Mouse (Mus musculus) hindbrain, embryonic 11.5 days (tissue): ENCODE measurements around the gene Kbtbd7. TPM values are rescaled to one million over a fixed set of nuclear protein-coding genes. Genes with fewer than 3 reads are reported as not detected.
A peak's percentile ranks its signal among the peaks of the same experiment; 100 is the strongest.

Experiments used
- ATAC-seq: fragments of 200-750 bp; cut with Nextera tagmentation; 2 replicates; pipeline ENCODE4 v1.8.0; 2017; ENCODE audit warnings: mild to moderate bottlenecking, moderate TSS enrichment, moderate library complexity; ENCODE audit not compliant: low FRiP score
- DNase-seq: peaks from one replicate; pipeline ENCODE4 v3.0.0-alpha.2; 2015; ENCODE audit warnings: low spot score
- H3K27ac ChIP-seq: fragments of 300-500 bp; sonication (generic); 2 replicates; pipeline ENCODE4 v1.5.1; 2014; ENCODE audit warnings: mild to moderate bottlenecking, low read depth, low read length
- H3K27me3 ChIP-seq: fragments of 300-500 bp; sonication (generic); 2 replicates; pipeline ENCODE4 v1.6.1; 2014; ENCODE audit warnings: mild to moderate bottlenecking, low read length, moderate library complexity, mixed read lengths; ENCODE audit not compliant: control insufficient read depth, insufficient read depth
- H3K36me3 ChIP-seq: fragments of 300-500 bp; sonication (generic); 2 replicates; pipeline ENCODE4 v1.6.1; 2014; ENCODE audit warnings: mild to moderate bottlenecking, low read length, moderate library complexity, mixed read lengths; ENCODE audit not compliant: control insufficient read depth, insufficient read depth
- H3K4me1 ChIP-seq: fragments of 300-500 bp; sonication (generic); replicated peaks from 2 replicates; pipeline ENCODE4 v1.6.1; 2014; ENCODE audit warnings: low read length, mixed read lengths; ENCODE audit not compliant: control insufficient read depth, insufficient read depth
- H3K4me2 ChIP-seq: fragments of 300-500 bp; sonication (generic); replicated peaks from 2 replicates; pipeline ENCODE4 v1.6.1; 2014; ENCODE audit warnings: mild to moderate bottlenecking, low read depth, low read length
- H3K4me3 ChIP-seq: fragments of 300-500 bp; sonication (generic); 2 replicates; pipeline ENCODE4 v1.5.1; 2014; ENCODE audit warnings: low read depth, low read length
- H3K9ac ChIP-seq: fragments of 300-500 bp; sonication (generic); 2 replicates; pipeline ENCODE4 v1.6.1; 2014; ENCODE audit warnings: low read depth, low read length
- H3K9me3 ChIP-seq: fragments of 300-500 bp; sonication (generic); 2 replicates; pipeline ENCODE4 v1.6.1; 2016; ENCODE audit warnings: low read length; ENCODE audit not compliant: control insufficient read depth
- WGBS: fragments of 180-500 bp; shearing (Covaris S2); extraction: QIAGEN DNeasy Blood & Tissue Kit; methylation state at CpG from one replicate; pipeline ENCODE4 v1.1.7; 2014; 5-methylcytosine and 5-hydroxymethylcytosine counted together
- polyA plus RNA-seq: library from polyadenylated mRNA; unstranded; fragments of >200 nt; fragmentation: Nextera tagmentation; extraction: Ambion mirVana; gene quantifications from 2 replicates; pipeline ENCODE4 v1.2.1, GENCODE M21; 2014

Gene Kbtbd7
- polyA plus RNA-seq: 17.6 and 20.4 TPM in 2 replicates

DNA sequence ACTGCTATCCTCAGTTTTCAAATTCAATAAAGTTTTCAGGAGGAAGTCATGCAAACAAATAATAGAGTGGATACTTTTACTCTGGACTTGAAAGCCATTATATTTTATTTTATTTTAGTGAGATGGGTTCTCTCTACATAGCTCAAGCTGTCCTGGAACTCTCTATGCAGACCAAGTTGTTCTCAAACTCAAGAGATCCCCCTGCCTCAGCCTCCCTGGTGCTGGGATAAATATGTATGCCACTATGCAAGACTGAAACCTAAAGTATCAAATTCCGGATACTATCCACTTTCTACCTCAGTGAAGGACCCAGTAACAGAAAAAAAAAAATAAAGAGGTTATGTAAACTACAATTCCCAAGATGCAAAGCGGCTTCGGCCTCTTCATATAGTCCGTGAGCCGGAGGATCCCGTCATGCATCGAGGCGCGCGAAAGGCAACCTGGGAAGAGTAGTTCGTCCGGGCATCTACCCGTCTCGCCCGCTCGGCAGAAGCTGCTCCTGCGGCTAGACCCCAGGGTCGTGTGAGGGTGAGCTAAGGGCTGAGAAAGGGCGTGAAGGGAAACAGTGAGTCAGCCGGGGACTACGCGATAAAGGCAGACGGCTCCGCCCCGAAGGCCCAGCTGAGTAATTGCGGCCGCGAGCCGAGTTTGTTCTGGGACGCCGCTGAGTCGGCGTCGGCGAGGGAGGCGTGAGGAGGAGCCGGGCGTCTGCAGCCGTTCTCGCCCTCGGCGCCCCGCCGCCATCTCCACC, at the start of gene Kbtbd7:
Kbtbd7 (plus strand) TSS at position 533 of the 751 bp plus-strand sequence.
- DNase-seq: peak; percentile 93
- peaks cover 3% of the 10 kb centered on the region; the same call in 1 of the 2 replicates for H3K9me3 ChIP-seq
- no peaks in the 10 kb centered on the region for H3K27me3 ChIP-seq
- peak within 1 kb of the TSS; percentile 66 for H3K27ac ChIP-seq
- peak within 1 kb of the TSS; percentile 56 for H3K9ac ChIP-seq
- under 1% methylated on average over 42 of the region's 44 CpGs for WGBS
- peak within 1 kb of the TSS; percentile 43 for H3K4me2 ChIP-seq
- no peaks in the 10 kb centered on the region for H3K36me3 ChIP-seq
- peak within 1 kb of the TSS; percentile 38 for H3K4me3 ChIP-seq
- peak; percentile 98 for ATAC-seq
- no peaks in the 10 kb centered on the region for H3K4me1 ChIP-seq

DNA sequence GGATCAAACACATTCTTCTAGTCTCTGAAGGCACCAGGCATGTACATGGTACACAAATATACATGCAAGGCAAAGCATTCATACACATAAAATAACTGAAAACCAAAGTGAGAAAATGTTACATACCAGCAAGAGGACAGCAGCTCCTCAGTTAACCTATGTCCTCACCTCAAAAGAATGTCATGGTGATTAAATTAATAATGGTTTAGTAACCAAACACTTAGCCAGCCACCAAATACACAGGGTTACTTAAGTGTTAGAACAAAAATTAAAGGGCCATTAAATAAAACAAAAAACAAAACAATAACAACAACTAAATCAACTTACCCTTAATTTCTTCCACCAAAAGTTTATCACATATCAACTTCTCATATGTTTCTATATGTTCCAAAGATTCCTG, 49.3 kb upstream of the Kbtbd7 start:
- H3K4me3 ChIP-seq: no peak overlapping the region

GRCm38 (mm10) chr14:79383120-79383519, 43.2 kb upstream of the Kbtbd7 start:
- no peak overlapping the region for H3K9ac ChIP-seq
- no peaks in the 10 kb centered on the region for H3K36me3 ChIP-seq
- WGBS: 94% methylated on average over 7 of the region's 7 CpGs

More for the DNA sequence above, 49.3 kb upstream of the Kbtbd7 start:
- no peak overlapping the region for H3K9ac ChIP-seq
- no peak for DNase-seq
- H3K9me3 ChIP-seq: no peaks in the 10 kb centered on the region
- no peaks in the 10 kb centered on the region for H3K27me3 ChIP-seq
- no peaks in the 10 kb centered on the region for H3K4me1 ChIP-seq
- no peak overlapping the region for H3K27ac ChIP-seq
- H3K4me2 ChIP-seq: no peak overlapping the region
- no peak for ATAC-seq
- no peaks in the 10 kb centered on the region for H3K36me3 ChIP-seq

DNA sequence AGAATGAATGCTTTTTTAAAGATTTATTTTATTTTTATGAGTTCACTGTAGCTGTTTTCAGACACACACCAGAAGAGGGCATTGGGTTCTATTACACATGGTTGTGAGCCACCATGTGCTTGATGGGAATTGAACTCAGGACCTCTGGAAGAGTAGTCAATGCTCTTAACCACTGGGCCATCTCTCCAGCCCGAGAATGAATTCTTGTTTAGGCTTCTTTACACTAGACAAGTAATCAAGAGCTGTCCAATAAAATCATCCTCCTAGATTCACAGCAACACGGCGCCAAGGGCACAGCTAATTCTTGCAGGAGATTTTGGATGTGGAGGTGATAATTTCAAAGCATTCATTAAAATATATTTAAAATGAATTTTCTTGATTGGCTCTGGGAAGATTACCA, 38.0 kb upstream of the Kbtbd7 start:
- Histone ChIP-seq H3K9ac (no peak overlapping the region), H3K9me3 (no peaks in the 10 kb centered on the region), H3K4me1 (no peaks in the 10 kb centered on the region), H3K27ac (no peak overlapping the region), H3K4me3 (no peak overlapping the region), H3K27me3 (no peaks in the 10 kb centered on the region), H3K36me3 (no peaks in the 10 kb centered on the region), H3K4me2 (no peak overlapping the region)
- no peak for DNase-seq
- ATAC-seq: no peak
- 93% methylated on average over 3 of the region's 3 CpGs for WGBS

More at GRCm38 (mm10) chr14:79383120-79383519, 43.2 kb upstream of the Kbtbd7 start:
- DNase-seq (no peak), ATAC-seq (no peak)
- Histone ChIP-seq H3K9me3 (no peaks in the 10 kb centered on the region), H3K4me3 (no peak overlapping the region), H3K4me2 (no peak overlapping the region), H3K27me3 (no peaks in the 10 kb centered on the region), H3K27ac (no peak overlapping the region), H3K4me1 (no peaks in the 10 kb centered on the region)

DNA sequence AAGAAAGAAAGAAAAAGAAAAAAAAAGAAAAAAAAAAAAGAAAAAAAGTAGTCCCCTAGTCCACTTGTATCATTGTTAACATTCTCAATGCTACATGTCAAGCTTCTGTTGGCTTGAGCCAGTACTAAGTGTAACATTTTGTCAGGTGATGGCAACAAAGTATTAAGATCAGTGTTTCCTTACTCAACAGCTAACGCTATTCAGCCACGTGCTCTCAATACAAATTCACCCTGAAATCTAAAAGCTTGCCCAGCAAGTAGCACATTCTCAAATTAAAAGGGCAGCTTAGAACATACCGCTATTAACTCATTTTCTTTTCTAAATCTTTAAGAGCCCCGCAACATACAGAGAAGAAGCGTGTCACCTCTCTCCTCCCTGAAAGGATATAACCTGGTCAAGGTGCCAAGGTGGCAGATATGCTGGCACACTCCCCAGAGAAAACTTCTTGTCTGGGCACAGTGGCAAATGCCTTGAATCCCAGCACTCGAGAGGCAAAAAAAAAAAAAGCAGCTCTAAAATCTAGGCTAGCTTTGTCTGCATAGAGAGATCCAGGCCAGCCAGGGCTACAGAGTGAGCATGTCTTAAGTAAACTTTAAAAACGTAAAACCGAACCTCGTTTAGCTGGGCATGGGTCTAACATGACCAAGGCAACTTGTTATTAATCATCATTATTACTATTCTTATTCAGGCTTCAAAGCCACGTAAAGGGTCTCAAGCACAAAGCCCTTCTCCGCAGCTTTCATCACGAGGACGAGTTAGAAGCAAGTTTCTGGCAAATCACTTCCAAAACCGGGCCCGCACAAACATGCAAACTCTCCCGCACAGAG, 36.7 kb upstream of the Kbtbd7 start:
- ATAC-seq: no peak

GRCm38 (mm10) chr14:79390265-79390926, 35.9 kb upstream of the Kbtbd7 start, which contains the start of gene Naa16:
Gene Naa16 (minus strand): TSS chr14:79390778.
- Histone ChIP-seq H3K36me3 (no peaks in the 10 kb centered on the region), H3K27me3 (no peaks in the 10 kb centered on the region), H3K4me1 (no peaks in the 10 kb centered on the region), H3K27ac (peak within 1 kb of the TSS; percentile 97), H3K9ac (peak within 1 kb of the TSS; percentile 89), H3K4me2 (peak within 1 kb of the TSS; percentile 70), H3K9me3 (no peaks in the 10 kb centered on the region), H3K4me3 (peak within 1 kb of the TSS; percentile 82)
- ATAC-seq (peak; percentile 98), DNase-seq (peak; percentile 99)
- 0% methylated on average over 64 of the region's 71 CpGs for WGBS

More for the DNA sequence above, 36.7 kb upstream of the Kbtbd7 start:
- Histone ChIP-seq H3K4me1 (no peaks in the 10 kb centered on the region), H3K4me2 (peak overlapping the region; percentile 70), H3K27ac (peak overlapping the region; percentile 97), H3K4me3 (peak overlapping the region; percentile 82), H3K27me3 (no peaks in the 10 kb centered on the region), H3K9ac (peak overlapping the region; percentile 89), H3K36me3 (no peaks in the 10 kb centered on the region), H3K9me3 (no peaks in the 10 kb centered on the region)
- peak; percentile 23 for DNase-seq
- WGBS: 3% methylated on average over 16 of the region's 16 CpGs

- WGBS: 82% methylated on average over 1 of the region's 1 CpGs
Observed at GRCm38 (mm10) chr14:79393289-79393688, 33.0 kb upstream of the Kbtbd7 start.

GRCm38 (mm10) chr14:79394564-79394963, 31.7 kb upstream of the Kbtbd7 start:
- Histone ChIP-seq H3K27ac (no peak overlapping the region), H3K4me1 (no peaks in the 10 kb centered on the region), H3K27me3 (no peaks in the 10 kb centered on the region), H3K36me3 (no peaks in the 10 kb centered on the region), H3K4me2 (no peak overlapping the region), H3K4me3 (no peak overlapping the region), H3K9ac (no peak overlapping the region), H3K9me3 (no peaks in the 10 kb centered on the region)
- DNase-seq (peak; percentile 64), ATAC-seq (no peak)

More at GRCm38 (mm10) chr14:79393289-79393688, 33.0 kb upstream of the Kbtbd7 start:
- Histone ChIP-seq H3K9ac (no peak overlapping the region), H3K27me3 (no peaks in the 10 kb centered on the region), H3K4me3 (no peak overlapping the region), H3K36me3 (no peaks in the 10 kb centered on the region), H3K4me1 (no peaks in the 10 kb centered on the region), H3K27ac (no peak overlapping the region), H3K9me3 (no peaks in the 10 kb centered on the region), H3K4me2 (no peak overlapping the region)
- no peak for DNase-seq
- no peak for ATAC-seq
